Mouse (Mus musculus): ENCODE measurements at regions not wholly inside any gene's neighbourhood (a gene's known extent, or its start where the extent isn't known, plus 50 kb on each side); places are given as distances from the start of the nearest gene placed in this dataset.
A peak's percentile ranks its signal among the peaks of the same experiment; 100 is the strongest.

DNA sequence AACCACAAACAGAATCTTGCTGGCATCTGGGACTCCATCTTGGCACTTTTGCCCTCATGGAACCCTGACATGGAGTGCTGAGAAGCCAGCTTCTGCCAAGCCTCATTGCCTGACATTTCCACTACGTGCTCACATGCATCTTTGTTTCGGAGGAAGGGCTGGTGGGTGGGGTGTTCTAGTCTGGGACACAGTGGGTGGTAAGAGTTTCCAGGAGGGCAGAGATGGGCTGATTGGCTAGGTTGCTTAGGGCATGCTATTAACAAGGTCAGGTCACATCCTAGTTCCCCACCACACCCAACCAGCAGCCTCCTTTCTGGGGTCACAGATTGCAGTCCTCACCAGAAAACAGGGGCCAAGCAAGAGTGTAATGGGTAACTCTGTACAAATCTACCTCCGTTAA is 374.3 kb upstream of the Tnp1 start:
- 88% methylated on average over 3 of the region's 3 CpGs for WGBS
- DNase-seq (ENCODE audit: low spot score), result no peak

DNA sequence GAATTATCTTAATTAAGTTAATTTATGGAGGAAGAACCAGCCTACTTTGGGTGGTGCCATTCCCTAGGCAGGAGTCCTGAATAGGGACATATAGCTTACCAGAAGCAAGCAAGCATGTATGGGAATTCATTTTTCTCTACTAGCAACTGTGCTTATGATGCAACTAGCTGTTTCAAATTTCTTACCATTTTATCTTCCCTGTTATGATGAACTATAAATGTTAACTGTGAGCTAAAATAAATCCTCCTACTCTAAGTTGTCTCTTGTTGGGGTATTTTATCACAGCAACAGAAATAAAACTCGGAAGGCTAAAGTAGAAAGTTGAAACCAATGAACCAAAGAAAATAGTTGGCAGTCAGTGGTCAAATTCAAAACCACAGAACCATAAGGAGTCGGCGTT is 373.5 kb upstream of the Tnp1 start:
- DNase-seq (ENCODE audit: low spot score) (no peak), ATAC-seq (replicated peaks; ENCODE audit: low FRiP score, low TSS enrichment, low read depth) (no peak)
- no peak overlapping the region for H3K4me3 ChIP-seq (ENCODE audit: low read depth, low read length)
- H3K9me3 ChIP-seq (ENCODE audit: control insufficient read depth, low read length), result 0 out of 2 replicates have a peak, but pooled peaks cover 2% of the 10 kb centered on the region
- 0 out of 2 replicates have a peak, but pooled peaks cover 5% of the 10 kb centered on the region for H3K4me1 ChIP-seq (replicated peaks; ENCODE audit: control insufficient read depth, insufficient read depth, low read length)
- H3K36me3 ChIP-seq (ENCODE audit: control insufficient read depth, insufficient read depth, low read length), result no peaks in the 10 kb centered on the region
- H3K9ac ChIP-seq (ENCODE audit: low read length), result no peak overlapping the region
- no peak overlapping the region for H3K27ac ChIP-seq (ENCODE audit: low read depth)
- no peaks in the 10 kb centered on the region for H3K27me3 ChIP-seq (replicated peaks; ENCODE audit: control insufficient read depth, insufficient read depth, low read length)
- 80% methylated on average over 3 of the region's 3 CpGs for WGBS
- H3K4me2 ChIP-seq (ENCODE audit: low read length), result no peak overlapping the region

More for the DNA sequence above, 374.3 kb upstream of the Tnp1 start:
- no peak overlapping the region for H3K27ac ChIP-seq (ENCODE audit: low read depth)
- H3K36me3 ChIP-seq (ENCODE audit: control insufficient read depth, insufficient read depth, low read length), result no peaks in the 10 kb centered on the region
- no peak overlapping the region for H3K9ac ChIP-seq (ENCODE audit: low read length)
- 0 out of 2 replicates have a peak, but pooled peaks cover 2% of the 10 kb centered on the region for H3K9me3 ChIP-seq (ENCODE audit: control insufficient read depth, low read length)
- H3K4me2 ChIP-seq (ENCODE audit: low read length), result no peak overlapping the region
- peaks cover 8% of the 10 kb centered on the region; the same call in 1 of the 2 replicates for H3K4me1 ChIP-seq (replicated peaks; ENCODE audit: control insufficient read depth, insufficient read depth, low read length)
- H3K4me3 ChIP-seq (ENCODE audit: low read depth, low read length), result no peak overlapping the region
- H3K27me3 ChIP-seq (replicated peaks; ENCODE audit: control insufficient read depth, insufficient read depth, low read length), result no peaks in the 10 kb centered on the region
- ATAC-seq (replicated peaks; ENCODE audit: low FRiP score, low TSS enrichment, low read depth), result no peak

DNA sequence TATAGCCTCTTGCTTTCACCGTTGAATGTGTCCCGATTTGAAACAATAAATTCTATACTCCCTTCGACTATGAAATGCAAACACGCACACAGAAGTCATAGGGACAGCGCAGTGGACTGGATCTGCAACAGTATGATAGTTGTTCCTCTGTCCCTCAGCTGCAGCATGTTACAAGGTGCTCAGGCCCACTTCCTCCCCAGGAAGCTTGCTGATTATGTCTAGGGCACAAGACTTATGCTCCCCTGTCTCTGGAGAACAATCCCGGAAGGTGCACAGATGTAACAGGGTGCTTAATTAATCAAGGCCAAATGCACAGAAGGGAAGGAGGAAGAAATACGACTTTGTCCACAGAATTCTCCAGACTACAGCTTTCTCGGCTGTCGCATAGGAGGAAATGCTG is 365.9 kb upstream of the Tnp1 start:
- H3K4me1 ChIP-seq (replicated peaks; ENCODE audit: control insufficient read depth, insufficient read depth, low read length), result 0 out of 2 replicates have a peak, but pooled peaks cover 3% of the 10 kb centered on the region
- no peak for DNase-seq (ENCODE audit: low spot score)
- no peaks in the 10 kb centered on the region for H3K9me3 ChIP-seq (ENCODE audit: control insufficient read depth, low read length)
- no peak for ATAC-seq (replicated peaks; ENCODE audit: low FRiP score, low TSS enrichment, low read depth)
- H3K4me2 ChIP-seq (ENCODE audit: low read length), result no peak overlapping the region
- H3K36me3 ChIP-seq (ENCODE audit: control insufficient read depth, insufficient read depth, low read length), result no peaks in the 10 kb centered on the region
- no peaks in the 10 kb centered on the region for H3K27me3 ChIP-seq (replicated peaks; ENCODE audit: control insufficient read depth, insufficient read depth, low read length)
- H3K9ac ChIP-seq (ENCODE audit: low read length), result no peak overlapping the region
- H3K27ac ChIP-seq (ENCODE audit: low read depth), result 0 out of 2 replicates have a peak overlapping the region, but pooled peaks have one; percentile 3
- 43% methylated on average over 9 of the region's 9 CpGs for WGBS
- H3K4me3 ChIP-seq (ENCODE audit: low read depth, low read length), result no peak overlapping the region

GRCm38 (mm10) chr1:73374531-73375375 is 359.0 kb upstream of the Tnp1 start:
- Histone ChIP-seq H3K36me3 (ENCODE audit: control insufficient read depth, insufficient read depth, low read length) (no peaks in the 10 kb centered on the region), H3K27me3 (replicated peaks; ENCODE audit: control insufficient read depth, insufficient read depth, low read length) (no peaks in the 10 kb centered on the region), H3K4me1 (replicated peaks; ENCODE audit: control insufficient read depth, insufficient read depth, low read length) (no peaks in the 10 kb centered on the region; the same call in 1 of the 2 replicates), H3K4me2 (ENCODE audit: low read length) (no peak overlapping the region), H3K9me3 (ENCODE audit: control insufficient read depth, low read length) (no peaks in the 10 kb centered on the region), H3K9ac (ENCODE audit: low read length) (no peak overlapping the region), H3K27ac (ENCODE audit: low read depth) (no peak overlapping the region), H3K4me3 (ENCODE audit: low read depth, low read length) (no peak overlapping the region)
- ATAC-seq (replicated peaks; ENCODE audit: low FRiP score, low TSS enrichment, low read depth) (no peak), DNase-seq (ENCODE audit: low spot score) (peak; percentile 49)
- 46% methylated on average over 7 of the region's 7 CpGs for WGBS

GRCm38 (mm10) chr1:73368222-73368621 is 352.5 kb upstream of the Tnp1 start:
- H3K9me3 ChIP-seq (ENCODE audit: control insufficient read depth, low read length), result no peaks in the 10 kb centered on the region
- H3K27ac ChIP-seq (ENCODE audit: low read depth), result no peak overlapping the region
- H3K4me2 ChIP-seq (ENCODE audit: low read length), result no peak overlapping the region
- ATAC-seq (replicated peaks; ENCODE audit: low FRiP score, low TSS enrichment, low read depth) (no peak), DNase-seq (ENCODE audit: low spot score) (no peak)
- peaks cover 34% of the 10 kb centered on the region for H3K4me1 ChIP-seq (replicated peaks; ENCODE audit: control insufficient read depth, insufficient read depth, low read length)
- H3K4me3 ChIP-seq (ENCODE audit: low read depth, low read length), result no peak overlapping the region
- no peaks in the 10 kb centered on the region for H3K36me3 ChIP-seq (ENCODE audit: control insufficient read depth, insufficient read depth, low read length)
- WGBS, result 25% methylated on average over 5 of the region's 5 CpGs
- H3K27me3 ChIP-seq (replicated peaks; ENCODE audit: control insufficient read depth, insufficient read depth, low read length), result no peaks in the 10 kb centered on the region
- H3K9ac ChIP-seq (ENCODE audit: low read length), result no peak overlapping the region

GRCm38 (mm10) chr1:73365842-73366241 is 350.1 kb upstream of the Tnp1 start:
- no peak overlapping the region for H3K9ac ChIP-seq (ENCODE audit: low read length)
- WGBS, result 44% methylated on average over 4 of the region's 4 CpGs
- no peaks in the 10 kb centered on the region for H3K9me3 ChIP-seq (ENCODE audit: control insufficient read depth, low read length)
- no peak overlapping the region for H3K4me3 ChIP-seq (ENCODE audit: low read depth, low read length)
- H3K36me3 ChIP-seq (ENCODE audit: control insufficient read depth, insufficient read depth, low read length), result no peaks in the 10 kb centered on the region
- no peaks in the 10 kb centered on the region for H3K27me3 ChIP-seq (replicated peaks; ENCODE audit: control insufficient read depth, insufficient read depth, low read length)
- H3K4me1 ChIP-seq (replicated peaks; ENCODE audit: control insufficient read depth, insufficient read depth, low read length), result peaks cover 55% of the 10 kb centered on the region
- ATAC-seq (replicated peaks; ENCODE audit: low FRiP score, low TSS enrichment, low read depth) (no peak), DNase-seq (ENCODE audit: low spot score) (no peak)
- no peak overlapping the region for H3K4me2 ChIP-seq (ENCODE audit: low read length)
- H3K27ac ChIP-seq (ENCODE audit: low read depth), result 0 out of 2 replicates have a peak overlapping the region, but pooled peaks have one; percentile 4

DNA sequence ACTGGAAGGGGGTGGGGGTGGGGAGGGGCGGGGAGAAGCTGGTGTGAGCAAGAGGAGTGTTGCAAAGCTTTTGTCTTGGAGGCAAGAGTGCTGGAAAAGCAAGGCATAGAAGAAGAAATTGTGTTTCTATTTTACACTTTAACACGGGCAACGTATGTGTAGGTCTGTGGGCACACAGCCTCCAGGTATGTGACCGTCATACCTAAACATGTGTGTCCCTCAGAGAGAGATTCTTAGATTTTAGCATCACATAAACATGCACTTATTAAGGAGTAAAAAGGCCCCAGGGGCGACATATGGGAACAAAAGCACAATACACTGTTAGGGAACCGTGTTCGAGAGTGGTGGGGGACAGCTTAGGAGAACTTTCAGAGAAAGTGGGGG is 348.6 kb upstream of the Tnp1 start:
- H3K4me1 ChIP-seq (replicated peaks; ENCODE audit: control insufficient read depth, insufficient read depth, low read length), result peaks cover 55% of the 10 kb centered on the region
- H3K4me3 ChIP-seq (ENCODE audit: low read depth, low read length), result no peak overlapping the region
- H3K9me3 ChIP-seq (ENCODE audit: control insufficient read depth, low read length), result no peaks in the 10 kb centered on the region
- H3K27ac ChIP-seq (ENCODE audit: low read depth), result peak overlapping the region; percentile 92
- H3K4me2 ChIP-seq (ENCODE audit: low read length), result no peak overlapping the region
- no peaks in the 10 kb centered on the region for H3K27me3 ChIP-seq (replicated peaks; ENCODE audit: control insufficient read depth, insufficient read depth, low read length)
- H3K36me3 ChIP-seq (ENCODE audit: control insufficient read depth, insufficient read depth, low read length), result no peaks in the 10 kb centered on the region
- ATAC-seq (replicated peaks; ENCODE audit: low FRiP score, low TSS enrichment, low read depth) (no peak), DNase-seq (ENCODE audit: low spot score) (peak; percentile 53)
- no peak overlapping the region for H3K9ac ChIP-seq (ENCODE audit: low read length)
- 55% methylated on average over 7 of the region's 7 CpGs for WGBS

DNA sequence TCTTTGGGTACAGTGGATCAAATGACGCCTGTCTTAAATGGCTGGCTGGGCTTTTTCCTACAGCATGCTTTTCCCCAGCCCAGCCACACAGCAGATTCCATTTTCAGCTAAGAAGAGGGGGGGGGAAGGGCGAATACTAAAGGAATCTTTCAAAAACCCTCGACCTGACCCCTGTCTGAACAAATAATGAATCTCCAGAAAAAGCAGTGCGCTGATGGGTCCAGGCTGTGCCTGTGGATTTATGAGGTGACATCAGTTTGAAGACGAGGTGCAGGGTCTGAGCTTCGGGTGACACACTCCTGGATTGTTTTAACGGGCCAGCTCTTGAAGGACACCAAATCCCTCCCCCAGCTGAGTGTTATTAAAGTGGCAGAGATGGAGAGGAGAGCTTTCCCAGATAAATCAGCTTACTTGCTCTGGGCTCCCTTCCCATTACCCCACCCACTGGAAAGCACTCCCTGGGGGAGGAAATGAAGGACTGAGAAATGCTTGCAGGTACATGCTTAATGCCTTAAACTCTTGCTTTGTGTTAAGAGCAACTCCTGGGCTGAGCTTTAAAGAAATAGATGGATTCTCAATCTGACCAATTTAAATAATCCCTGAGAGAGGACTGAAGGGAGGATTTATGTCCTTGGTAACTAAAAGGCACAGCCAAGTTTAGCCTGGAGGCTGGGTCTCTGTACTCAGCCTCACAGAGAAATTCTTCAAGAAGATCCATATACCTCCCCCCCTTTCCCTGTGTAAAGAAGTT is 348.0 kb upstream of the Tnp1 start:
- DNase-seq (ENCODE audit: low spot score) (peak; percentile 79), ATAC-seq (replicated peaks; ENCODE audit: low FRiP score, low TSS enrichment, low read depth) (peak; percentile 91)
- Histone ChIP-seq H3K27ac (ENCODE audit: low read depth) (peak overlapping the region; percentile 92), H3K36me3 (ENCODE audit: control insufficient read depth, insufficient read depth, low read length) (no peaks in the 10 kb centered on the region), H3K9ac (ENCODE audit: low read length) (peak overlapping the region; percentile 7; the same call in 1 of the 2 replicates), H3K4me3 (ENCODE audit: low read depth, low read length) (no peak overlapping the region), H3K9me3 (ENCODE audit: control insufficient read depth, low read length) (no peaks in the 10 kb centered on the region), H3K27me3 (replicated peaks; ENCODE audit: control insufficient read depth, insufficient read depth, low read length) (no peaks in the 10 kb centered on the region), H3K4me2 (ENCODE audit: low read length) (peak overlapping the region; percentile 26), H3K4me1 (replicated peaks; ENCODE audit: control insufficient read depth, insufficient read depth, low read length) (peaks cover 55% of the 10 kb centered on the region)
- WGBS, result 2% methylated on average over 7 of the region's 7 CpGs

Measured in intestine, embryonic 14.5 days (tissue).